Mouse (Mus musculus) liver, postnatal 0 days (tissue): ENCODE measurements around the gene Slc51a. TPM values are rescaled to one million over a fixed set of nuclear protein-coding genes. Genes with fewer than 3 reads are reported as not detected.

Source experiments
- ATAC-seq: fragments of 200-750 bp; cut with Nextera tagmentation; 2 replicates; pipeline ENCODE4 v1.8.0; 2017; ENCODE audit warnings: mild to moderate bottlenecking, moderate library complexity
- DNase-seq: peaks from one replicate; pipeline ENCODE4 v3.0.0-alpha.2; 2016
- H3K27ac ChIP-seq: fragments of 300-500 bp; sonication (generic); 2 replicates; pipeline ENCODE4 v1.5.1; 2014; ENCODE audit warnings: antibody characterized with exemption, moderate library complexity, mild to moderate bottlenecking, low read depth
- H3K27me3 ChIP-seq: fragments of 300-500 bp; sonication (generic); 2 replicates; pipeline ENCODE4 v1.6.1; 2014; ENCODE audit warnings: low read length, control low read depth, mixed read lengths; ENCODE audit not compliant: insufficient read depth
- H3K36me3 ChIP-seq: fragments of 300-500 bp; sonication (generic); replicated peaks from 2 replicates; pipeline ENCODE4 v1.6.1; 2014; ENCODE audit warnings: mild to moderate bottlenecking, control low read depth, low read length, moderate library complexity, mixed read lengths; ENCODE audit not compliant: insufficient read depth
- H3K4me1 ChIP-seq: fragments of 300-500 bp; sonication (generic); 2 replicates; pipeline ENCODE4 v1.6.1; 2014; ENCODE audit warnings: antibody characterized with exemption, mild to moderate bottlenecking, control low read depth; ENCODE audit not compliant: insufficient read depth
- H3K4me2 ChIP-seq: fragments of 300-500 bp; sonication (generic); 2 replicates; pipeline ENCODE4 v1.6.1; 2014; ENCODE audit warnings: low read depth, mild to moderate bottlenecking, low read length, moderate library complexity, mixed read lengths
- H3K4me3 ChIP-seq: fragments of 300-500 bp; sonication (generic); 2 replicates; pipeline ENCODE4 v1.5.1; 2014; ENCODE audit warnings: low read depth, low read length
- H3K9ac ChIP-seq: fragments of 300-500 bp; sonication (generic); replicated peaks from 2 replicates; pipeline ENCODE4 v1.6.1; 2014; ENCODE audit warnings: mild to moderate bottlenecking, moderate library complexity
- H3K9me3 ChIP-seq: fragments of 300-500 bp; sonication (generic); 2 replicates; pipeline ENCODE4 v1.6.1; 2016; ENCODE audit warnings: mild to moderate bottlenecking, control low read depth, low read length, mixed read lengths
- CTCF ChIP-seq: sonication (generic); IDR thresholded peaks from 2 replicates; pipeline ENCODE4 v1.5.1; 2016; ENCODE audit warnings: antibody characterized with exemption, low read depth
- EP300 ChIP-seq: IDR thresholded peaks from 2 replicates; pipeline ENCODE4 v1.6.1; 2016; ENCODE audit warnings: antibody characterized with exemption, low read depth, mild to moderate bottlenecking
- whole genome bisulfite sequencing: fragments of 180-500 bp; shearing (Covaris S2); extraction: QIAGEN DNeasy Blood & Tissue Kit; methylation state at CpG from one replicate; pipeline ENCODE4 v1.1.7; 2014; ENCODE audit not compliant: insufficient replicate concordance; 5-methylcytosine and 5-hydroxymethylcytosine counted together
- polyA plus RNA-seq: library from polyadenylated mRNA; unstranded; fragments of >200 nt; fragmentation: Nextera tagmentation; extraction: Ambion mirVana; gene quantifications from 2 replicates; pipeline ENCODE4 v1.2.1, GENCODE M21; 2015

The Slc51a gene
- polyA plus RNA-seq, 1 experiment from 2014 or later, result 1.0 TPM

- Histone ChIP-seq H3K36me3 (peaks cover 58% of the 10 kb centered on the region), H3K27me3 (no peaks in the 10 kb centered on the region), H3K27ac (no peak overlapping the region), H3K4me3 (no peak overlapping the region), H3K4me2 (no peak overlapping the region), H3K9me3 (no peaks in the 10 kb centered on the region), H3K9ac (no peak overlapping the region), H3K4me1 (no peaks in the 10 kb centered on the region)
- ATAC-seq, result 0 out of 2 replicates have a peak, but pooled peaks have one; percentile 20
- no peak for TF ChIP-seq CTCF
- TF ChIP-seq EP300, result no peak
- 48% methylated on average over 2 of the region's 2 CpGs for WGBS
- DNase-seq, result no peak
Measured at GRCm38 (mm10) chr16:32463426-32463825, 24.3 kb downstream of the Slc51a start.

GRCm38 (mm10) chr16:32462950-32463349 is 24.7 kb downstream of the Slc51a start:
- Histone ChIP-seq H3K27ac (no peak overlapping the region), H3K27me3 (no peaks in the 10 kb centered on the region), H3K36me3 (peaks cover 60% of the 10 kb centered on the region), H3K4me2 (no peak overlapping the region), H3K9ac (no peak overlapping the region), H3K4me3 (no peak overlapping the region), H3K4me1 (peaks cover under 1% of the 10 kb centered on the region), H3K9me3 (no peaks in the 10 kb centered on the region)
- DNase-seq (no peak), ATAC-seq (no peak)
- 96% methylated on average over 16 of the region's 16 CpGs for WGBS
- TF ChIP-seq EP300, result no peak
- no peak for TF ChIP-seq CTCF

- no peak for TF ChIP-seq CTCF
- no peak for TF ChIP-seq EP300
- Histone ChIP-seq H3K36me3 (peaks cover 54% of the 10 kb centered on the region), H3K4me1 (peaks cover 4% of the 10 kb centered on the region), H3K4me2 (no peak overlapping the region), H3K9ac (no peak overlapping the region), H3K4me3 (no peak overlapping the region), H3K27ac (no peak overlapping the region), H3K9me3 (no peaks in the 10 kb centered on the region), H3K27me3 (no peaks in the 10 kb centered on the region)
- ATAC-seq, result peak; percentile 82
- WGBS, result 62% methylated on average over 5 of the region's 5 CpGs
- DNase-seq, result no peak
Measured at GRCm38 (mm10) chr16:32461713-32462112, 26.0 kb downstream of the Slc51a start.

GRCm38 (mm10) chr16:32460518-32460917 is 27.2 kb downstream of the Slc51a start:
- H3K27ac ChIP-seq, result 0 out of 2 replicates have a peak overlapping the region, but pooled peaks have one; percentile 29
- H3K4me2 ChIP-seq, result no peak overlapping the region
- 46% methylated on average over 4 of the region's 4 CpGs for WGBS
- TF ChIP-seq CTCF (peak; percentile 49), EP300 (no peak)
- H3K4me3 ChIP-seq, result no peak overlapping the region
- no peak for ATAC-seq
- no peak for DNase-seq
- H3K9me3 ChIP-seq, result no peaks in the 10 kb centered on the region
- H3K36me3 ChIP-seq, result peaks cover 54% of the 10 kb centered on the region
- H3K9ac ChIP-seq, result no peak overlapping the region
- H3K4me1 ChIP-seq, result peaks cover 6% of the 10 kb centered on the region
- no peaks in the 10 kb centered on the region for H3K27me3 ChIP-seq

GRCm38 (mm10) chr16:32457589-32458386 is 29.9 kb downstream of the Slc51a start:
- H3K4me3 ChIP-seq, result no peak overlapping the region
- no peaks in the 10 kb centered on the region for H3K27me3 ChIP-seq
- no peaks in the 10 kb centered on the region for H3K9me3 ChIP-seq
- H3K9ac ChIP-seq, result no peak overlapping the region
- H3K4me1 ChIP-seq, result peaks cover 10% of the 10 kb centered on the region
- H3K27ac ChIP-seq, result peak overlapping the region; percentile 7; the same call in 1 of the 2 replicates
- peak; percentile 69 for DNase-seq
- ATAC-seq, result peak; percentile 66
- WGBS, result 54% methylated on average over 10 of the region's 10 CpGs
- peak; percentile 88 for TF ChIP-seq CTCF
- no peak for TF ChIP-seq EP300
- no peak overlapping the region; the same call in 1 of the 2 replicates for H3K4me2 ChIP-seq
- H3K36me3 ChIP-seq, result peaks cover 52% of the 10 kb centered on the region

GRCm38 (mm10) chr16:32456761-32457160 is 30.9 kb downstream of the Slc51a start:
- Histone ChIP-seq H3K4me3 (no peak overlapping the region), H3K36me3 (peaks cover 53% of the 10 kb centered on the region), H3K27me3 (no peaks in the 10 kb centered on the region), H3K4me1 (peaks cover 11% of the 10 kb centered on the region), H3K9me3 (no peaks in the 10 kb centered on the region), H3K9ac (no peak overlapping the region), H3K4me2 (no peak overlapping the region), H3K27ac (0 out of 2 replicates have a peak overlapping the region, but pooled peaks have one; percentile 16)
- 82% methylated on average over 1 of the region's 1 CpGs for WGBS
- ATAC-seq (no peak), DNase-seq (no peak)
- TF ChIP-seq CTCF (no peak), EP300 (no peak)
